Mouse (Mus musculus): ENCODE measurements around the gene Dgat2.

Gene Dgat2

DNA sequence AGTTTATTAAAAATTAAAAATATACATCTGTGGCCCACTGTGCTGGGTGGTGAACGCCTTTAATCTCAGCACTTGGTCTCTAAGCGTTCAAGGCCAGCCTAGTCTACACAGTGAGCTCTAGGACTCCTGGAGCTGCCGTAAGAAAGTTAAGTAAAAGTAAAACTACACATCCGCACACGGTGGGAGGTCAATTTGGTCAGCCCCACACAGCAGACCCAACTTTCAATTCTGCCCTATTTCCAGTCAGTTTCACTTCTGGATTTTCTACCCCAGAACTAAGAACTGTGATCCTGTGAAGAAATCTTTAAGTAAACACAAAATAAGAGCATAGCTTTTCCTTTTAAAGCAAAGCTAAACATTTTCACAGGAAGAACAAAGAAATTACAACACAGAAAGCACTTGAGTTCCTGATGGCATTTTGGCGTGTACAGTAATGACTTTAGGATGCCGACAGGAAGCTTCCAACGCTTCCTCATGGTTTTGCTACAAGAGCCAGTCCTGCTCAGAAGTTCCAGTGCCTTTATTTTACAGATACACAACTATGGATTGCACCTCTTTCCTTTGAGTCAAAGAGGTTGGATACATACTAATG is 48.6 kb downstream of the Dgat2 start:
- DNase-seq = no peak

GRCm38 (mm10) chr7:99132597-99132996 is 49.9 kb downstream of the Dgat2 start:
- no peak for DNase-seq

DNA sequence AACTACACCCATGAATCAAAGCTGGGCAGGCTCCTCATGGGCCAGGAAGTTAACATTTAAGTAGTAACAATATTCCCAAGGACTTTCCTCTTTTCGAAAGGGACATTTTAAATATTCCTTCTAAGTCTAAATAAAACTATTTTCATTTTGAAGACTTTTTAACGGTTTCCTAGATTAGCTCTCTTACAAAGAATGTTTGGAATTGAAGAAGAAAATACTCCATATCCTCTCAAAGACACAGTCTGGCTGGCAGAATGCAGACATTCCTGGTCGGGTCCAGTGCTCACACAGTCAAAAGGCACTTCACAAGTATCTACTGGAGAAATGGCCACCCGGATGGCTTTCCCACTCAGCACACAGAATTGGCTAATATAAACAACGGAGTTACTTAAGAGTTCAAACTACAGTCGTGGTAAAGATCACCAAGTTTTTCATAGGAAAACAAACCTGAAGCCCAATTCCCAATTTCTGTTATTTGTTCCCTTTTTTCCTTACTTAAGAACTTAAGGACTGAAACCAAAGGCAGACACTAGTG is 50.6 kb downstream of the Dgat2 start:
- no peak for DNase-seq

- DNase-seq = no peak
Measured at GRCm38 (mm10) chr7:99128965-99129364, 53.6 kb downstream of the Dgat2 start.

- DNase-seq = no peak
Measured at GRCm38 (mm10) chr7:99128020-99128950, 54.2 kb downstream of the Dgat2 start.

GRCm38 (mm10) chr7:99126057-99126456 is 56.5 kb downstream of the Dgat2 start:
- DNase-seq = no peak

DNA sequence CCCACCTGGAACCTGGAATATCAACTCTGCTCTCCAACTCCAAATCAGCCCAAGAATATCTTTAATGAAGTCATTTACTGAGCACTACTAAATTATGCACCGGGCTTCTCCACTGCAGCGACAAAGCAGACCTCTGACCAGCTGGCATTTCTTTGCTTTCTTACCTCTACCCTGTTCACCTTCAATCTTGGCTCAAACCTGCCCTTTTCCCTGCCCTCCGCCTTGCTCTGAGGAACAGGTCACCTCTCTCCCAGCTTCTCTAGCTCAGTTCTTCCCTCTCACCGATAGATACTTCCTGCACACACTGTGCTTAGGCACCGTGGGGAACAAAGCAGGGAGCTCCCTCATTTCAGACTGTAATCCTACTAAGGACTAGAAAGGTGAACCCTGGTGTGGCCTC is 59.9 kb downstream of the Dgat2 start:
- no peak for DNase-seq

DNA sequence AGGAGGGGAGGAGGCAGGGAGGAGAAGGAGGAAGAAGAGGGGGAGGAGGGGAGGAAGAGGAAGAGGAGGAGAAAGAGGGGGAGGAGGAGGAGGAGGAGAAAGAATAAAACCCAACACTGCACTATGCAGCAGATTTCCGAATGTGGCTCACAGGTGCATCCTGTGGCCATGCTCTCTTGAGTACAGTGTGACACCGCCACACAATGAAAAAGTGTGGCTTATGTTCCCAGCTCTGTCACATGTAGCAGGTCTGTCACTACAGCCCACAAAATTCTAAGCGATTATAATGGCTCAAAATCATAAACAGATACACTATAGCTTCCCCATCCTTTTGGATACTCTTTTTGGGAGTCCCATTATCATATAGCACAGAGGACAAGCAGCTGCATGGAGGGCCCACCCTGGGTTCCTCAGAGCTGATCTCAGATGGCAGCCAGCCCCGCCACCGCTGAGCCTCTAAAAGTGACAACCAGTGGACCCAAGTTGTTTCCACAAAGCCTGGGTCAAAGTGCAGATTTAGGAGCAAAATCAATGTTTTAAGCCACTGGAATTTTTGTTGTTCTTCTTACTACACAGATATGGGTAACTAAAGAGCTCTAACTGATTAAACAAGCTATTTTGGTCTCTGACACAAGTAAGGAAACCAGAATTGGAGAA is 61.5 kb downstream of the Dgat2 start:
- DNase-seq = no peak

DNA sequence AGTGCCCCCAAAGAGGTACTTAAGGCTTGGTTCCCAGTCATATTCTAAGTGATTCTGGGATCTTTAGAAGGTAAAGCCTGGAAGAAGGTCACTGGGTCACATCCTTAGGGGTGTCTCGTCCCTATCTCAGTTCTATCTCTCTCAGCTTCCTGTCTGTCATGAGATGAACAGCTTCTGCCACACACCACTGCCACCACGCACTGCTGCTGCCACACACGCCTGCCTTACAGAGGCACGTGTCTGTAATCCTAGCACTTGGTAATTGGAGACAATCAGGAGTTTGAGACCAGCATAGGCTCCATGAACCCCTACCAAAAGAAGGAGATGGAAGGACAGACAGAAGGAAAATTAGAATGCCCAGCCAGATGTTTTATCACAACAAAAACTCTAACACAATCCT is 62.4 kb downstream of the Dgat2 start:
- no peak for DNase-seq

DNA sequence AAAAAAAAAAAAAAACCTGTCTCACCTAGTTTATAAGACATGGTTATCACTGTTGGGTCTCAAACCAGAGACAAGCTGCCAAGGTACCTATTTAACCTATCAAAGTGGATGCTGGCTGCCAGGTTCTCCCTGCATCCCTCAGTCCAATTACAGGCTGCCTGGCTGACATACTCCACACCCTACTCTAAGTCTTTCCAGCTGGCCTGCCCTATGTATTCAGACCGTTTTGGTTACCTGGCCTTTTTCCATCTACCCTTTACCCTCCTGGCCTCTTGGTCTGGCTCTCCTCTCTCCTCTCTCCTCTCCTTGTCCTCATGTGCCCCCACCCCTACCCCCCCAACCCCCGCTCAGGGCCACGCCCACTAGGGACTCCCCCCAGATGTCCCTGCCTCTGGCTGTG is 65.7 kb downstream of the Dgat2 start:
- no peak for DNase-seq

- DNase-seq = no peak
Measured at GRCm38 (mm10) chr7:99114006-99114726, 68.4 kb downstream of the Dgat2 start.

- DNase-seq = no peak
Measured at GRCm38 (mm10) chr7:99107566-99107965, 75.0 kb downstream of the Dgat2 start.

- DNase-seq = no peak
Measured at GRCm38 (mm10) chr7:99106714-99107270, 75.7 kb downstream of the Dgat2 start.
